Mouse (Mus musculus) granulocyte monocyte progenitor cell, adult 5-6 weeks (primary cell): Measurements from ENCODE around the gene Tspo. TPM values are rescaled to one million over a fixed set of nuclear protein-coding genes. Genes with fewer than 3 reads are reported as not detected.

Experiments
- ATAC-seq: replicated peaks from 2 replicates; pipeline ENCODE4 v1.8.0; 2016; ENCODE audit warnings: mild to moderate bottlenecking, moderate TSS enrichment, inconsistent platforms; ENCODE audit not compliant: poor library complexity, severe bottlenecking
- total RNA-seq, 2 experiments: library from RNA; stranded (forward) in 1 of 2; stranded (reverse) in 1 of 2; fragments of 200-712, 200-1000 nt in 1 of 2; fragments of >200 nt in 1 of 2; fragmentation: Nextera tagmentation in 1 of 2; gene quantifications; 2 replicates each; pipeline ENCODE4 v1.2.3; 2014 to 2017

The Tspo gene
- total RNA-seq, 2 experiments from 2014 or later: 155 to 204 TPM

- no peak for ATAC-seq
These were observed 13.3 kb downstream of the Tspo start for GRCm38 (mm10) chr15:83576651-83577050.

- no peak for ATAC-seq
These were observed 19.5 kb downstream of the Tspo start for GRCm38 (mm10) chr15:83582931-83583330.

- ATAC-seq: peak; percentile 79
These were observed 20.2 kb downstream of the Tspo start for GRCm38 (mm10) chr15:83583419-83584156.

- ATAC-seq: no peak
These were observed 21.4 kb downstream of the Tspo start for GRCm38 (mm10) chr15:83584741-83585220.

GRCm38 (mm10) chr15:83590841-83591240 lies 27.4 kb downstream of the Tspo start:
- no peak for ATAC-seq

- ATAC-seq: no peak
These were observed 28.4 kb downstream of the Tspo start for GRCm38 (mm10) chr15:83591758-83592157.

- ATAC-seq: no peak
These were observed 29.1 kb downstream of the Tspo start for GRCm38 (mm10) chr15:83592260-83593188.

GRCm38 (mm10) chr15:83593189-83593585 lies 29.8 kb downstream of the Tspo start:
- ATAC-seq: no peak

GRCm38 (mm10) chr15:83593702-83594512 lies 30.5 kb downstream of the Tspo start:
- peak; percentile 31; the same call in 1 of the 2 replicates for ATAC-seq

GRCm38 (mm10) chr15:83594513-83595363 lies 31.3 kb downstream of the Tspo start, which contains the start of gene Ttll12:
TSS of gene Ttll12 (minus strand) at chr15:83595157.
- peak; percentile 90 for ATAC-seq

- no peak for ATAC-seq
These were observed 31.9 kb downstream of the Tspo start for GRCm38 (mm10) chr15:83595364-83595711.

- ATAC-seq: no peak
These were observed 33.4 kb downstream of the Tspo start for GRCm38 (mm10) chr15:83596833-83597232.

- no peak for ATAC-seq
These were observed 37.8 kb downstream of the Tspo start for GRCm38 (mm10) chr15:83601185-83601584.

- peak; percentile 81 for ATAC-seq
These were observed 39.1 kb downstream of the Tspo start for GRCm38 (mm10) chr15:83602372-83603045.

- 0 out of 2 replicates have a peak, but pooled peaks have one; percentile 12 for ATAC-seq
These were observed 39.6 kb downstream of the Tspo start for GRCm38 (mm10) chr15:83603046-83603396.

- ATAC-seq: no peak
These were observed 40.0 kb downstream of the Tspo start for GRCm38 (mm10) chr15:83603426-83603825.

GRCm38 (mm10) chr15:83606216-83606615 lies 42.8 kb downstream of the Tspo start:
- ATAC-seq: no peak

- ATAC-seq: no peak
These were observed 43.3 kb downstream of the Tspo start for GRCm38 (mm10) chr15:83606700-83607099.
